Mouse (Mus musculus): ENCODE measurements around the gene Dnajc25. TPM values are rescaled to one million over a fixed set of nuclear protein-coding genes. Genes with fewer than 3 reads are reported as not detected.
A peak's percentile ranks its signal among the peaks of the same experiment; 100 is the strongest.

Dnajc25 gene
- total RNA-seq (2021) = 10 to 100 TPM; 15.9 to 18.2 TPM

DNA sequence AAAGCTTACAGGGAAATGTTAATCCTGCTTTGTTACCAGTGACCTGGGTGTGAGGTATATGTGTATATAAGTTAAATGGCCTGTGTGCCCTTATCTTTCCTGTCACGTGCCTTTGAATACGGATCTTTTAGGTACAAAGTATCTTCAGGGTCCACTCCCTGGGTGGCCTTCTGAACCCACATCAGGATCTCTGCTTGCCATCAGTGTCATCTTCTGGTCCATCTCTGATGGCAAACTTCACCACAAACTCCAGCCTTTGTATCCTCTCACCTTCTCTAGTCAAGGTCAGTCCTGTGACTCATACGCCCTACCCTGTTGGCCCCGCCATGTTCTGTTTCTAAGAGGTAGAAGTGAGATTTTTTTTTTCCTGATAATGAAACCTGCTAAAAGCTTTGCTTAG is at the start of gene Dnajc25:
Gene Dnajc25 (plus strand): TSS at position 301 of the 400 bp plus-strand sequence.
- no peak for DNase-seq
- intact Hi-C loops (cut with DNase I) = loop anchor here (5.0 kb wide), 1 partner anchor 727 kb away; no protein-coding TSS in a partner anchor

DNA sequence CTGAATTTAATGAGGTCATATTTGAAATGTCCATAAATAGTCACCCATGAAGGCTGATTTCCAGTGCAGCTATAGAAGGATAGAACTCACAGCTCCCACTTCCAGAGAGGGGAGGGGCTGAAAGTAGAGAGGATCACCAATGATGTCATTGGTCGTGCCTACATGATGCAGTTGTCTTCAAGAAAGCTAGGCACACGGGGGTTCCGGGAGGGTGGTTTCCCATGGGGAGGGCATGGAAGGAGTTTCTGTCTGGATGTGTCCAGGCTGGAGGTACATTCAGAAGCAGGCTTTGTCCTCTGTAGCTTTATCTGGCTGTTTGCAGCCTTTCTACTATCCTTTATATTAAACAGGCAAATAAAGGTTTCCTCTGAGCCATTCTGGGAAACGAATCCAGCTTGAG is 46.5 kb upstream of the Dnajc25 start:
- intact Hi-C loops (cut with DNase I) = no loop called here

DNA sequence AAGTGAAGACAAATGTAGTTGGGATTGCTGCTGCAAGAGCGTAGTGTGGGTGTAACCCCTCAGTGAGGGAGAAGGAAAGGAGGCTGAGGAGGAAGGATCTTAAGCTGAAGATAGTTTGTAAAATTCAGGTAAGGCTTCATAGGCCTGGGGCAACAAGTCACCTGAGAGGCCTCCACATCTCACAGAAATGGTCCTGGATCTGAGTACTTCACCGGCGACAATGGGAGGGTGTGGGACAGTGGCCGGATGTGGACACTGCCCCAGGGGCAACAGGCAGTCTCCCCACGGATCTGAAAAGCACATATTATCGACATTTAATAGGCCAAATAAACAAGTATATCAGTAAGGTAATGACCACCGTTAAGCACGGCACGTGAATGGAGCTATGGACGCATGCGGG is 42.2 kb upstream of the Dnajc25 start:
- intact Hi-C loops (cut with DNase I) = no loop called here
- no peak for DNase-seq

More for the DNA sequence above, 46.5 kb upstream of the Dnajc25 start:
- DNase-seq = no peak

DNA sequence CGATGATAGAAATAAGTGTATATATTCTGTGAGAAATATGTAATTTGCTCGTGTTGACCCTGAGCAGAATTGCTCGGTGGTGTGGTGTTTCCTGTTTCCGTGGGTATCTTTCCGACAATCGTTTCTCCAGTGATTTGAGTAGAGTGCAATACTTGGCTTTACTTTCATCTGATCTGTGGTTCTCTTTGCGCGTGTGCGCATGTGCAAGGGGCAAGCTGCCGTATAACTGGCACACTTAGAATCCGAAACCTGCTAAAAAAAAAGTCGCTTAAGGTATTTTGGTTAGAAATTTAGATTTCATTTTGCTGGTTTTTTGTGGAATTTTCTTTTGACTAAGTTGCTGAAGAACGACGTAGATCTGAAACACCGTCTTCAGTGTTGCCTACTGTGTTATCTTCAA is 33.1 kb upstream of the Dnajc25 start:
- intact Hi-C loops (cut with DNase I) = no loop called here
- DNase-seq = no peak

DNA sequence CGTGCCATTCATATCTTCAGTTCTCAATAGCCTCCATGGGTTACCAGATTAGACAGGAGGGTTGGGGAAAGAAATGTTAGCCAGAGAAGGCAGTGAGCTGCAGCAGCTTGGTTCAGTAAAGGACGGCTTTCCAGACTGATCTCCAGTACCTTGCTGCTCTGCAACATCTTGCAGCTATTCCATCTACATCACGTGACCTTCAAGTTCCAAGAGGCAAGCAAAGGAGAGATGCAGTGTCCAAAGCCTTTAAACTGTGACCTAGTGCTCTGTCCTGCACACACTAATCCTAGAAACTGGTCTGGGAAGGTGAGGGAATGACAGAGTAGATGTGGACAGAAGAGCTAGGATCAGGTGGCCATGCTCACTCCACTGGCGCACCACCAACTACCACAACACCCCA is 31.6 kb upstream of the Dnajc25 start:
- intact Hi-C loops (cut with DNase I) = no loop called here
- DNase-seq = no peak

DNA sequence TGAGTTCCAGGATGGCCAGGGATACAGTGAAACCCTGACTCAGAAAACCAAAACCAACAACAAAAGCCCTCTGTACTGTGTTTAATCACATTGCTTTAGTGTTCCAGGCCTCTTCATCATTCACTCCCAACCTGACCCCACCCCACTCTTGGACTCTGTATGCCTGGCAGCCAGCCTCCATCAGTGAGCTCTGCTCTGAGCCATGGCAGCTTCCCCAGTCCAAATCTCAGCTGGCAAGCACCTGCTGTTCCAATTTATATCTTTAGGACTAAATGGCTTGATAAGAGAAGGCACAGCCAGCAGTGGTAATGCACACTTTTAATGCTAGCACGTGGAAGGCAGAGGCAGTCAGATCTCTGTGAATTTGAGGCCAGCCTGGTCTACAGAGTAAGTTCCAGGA is 29.7 kb upstream of the Dnajc25 start:
- intact Hi-C loops (cut with DNase I) = no loop called here
- DNase-seq = no peak

DNA sequence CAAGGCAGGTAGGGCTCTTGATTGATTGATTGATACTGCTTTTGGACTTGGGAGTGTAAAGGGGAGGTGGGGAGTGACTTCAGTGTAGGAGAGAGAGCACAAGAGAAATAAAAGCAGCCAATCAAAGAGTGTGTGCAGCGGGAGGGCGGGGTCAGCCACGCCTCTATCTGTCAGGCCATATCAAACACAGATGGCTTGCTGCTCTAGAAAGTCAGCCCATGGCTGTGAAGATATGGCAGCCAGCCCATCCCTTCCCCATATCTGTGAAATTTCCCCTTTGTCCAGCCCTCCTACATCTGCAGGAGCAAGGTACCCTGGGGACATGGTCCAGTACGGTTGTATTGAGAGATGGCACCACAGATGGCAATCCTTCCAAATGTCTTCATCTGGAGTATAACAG is 24.2 kb upstream of the Dnajc25 start:
- DNase-seq = no peak
- intact Hi-C loops (cut with DNase I) = no loop called here

DNA sequence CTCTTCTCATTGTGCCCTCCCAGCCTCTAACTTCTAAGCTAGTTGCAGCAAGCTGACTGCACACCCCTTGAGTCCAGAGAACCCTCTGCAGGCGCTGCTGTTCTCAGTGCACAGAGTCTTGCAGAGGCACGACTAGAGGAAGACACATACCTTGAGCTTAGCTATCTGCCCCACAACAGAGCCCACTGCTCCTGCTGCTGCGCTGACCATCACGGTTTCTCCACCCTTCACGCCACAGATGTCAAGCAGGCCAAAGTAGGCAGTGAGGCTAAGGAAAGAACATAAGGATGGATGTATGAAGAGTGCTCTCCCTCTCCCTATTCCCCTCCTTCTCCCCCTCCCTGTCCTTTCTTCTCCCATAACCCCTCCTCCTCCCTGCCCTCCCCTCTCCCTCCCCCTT is 19.2 kb upstream of the Dnajc25 start:
- DNase-seq = no peak
- intact Hi-C loops (cut with DNase I) = no loop called here

DNA sequence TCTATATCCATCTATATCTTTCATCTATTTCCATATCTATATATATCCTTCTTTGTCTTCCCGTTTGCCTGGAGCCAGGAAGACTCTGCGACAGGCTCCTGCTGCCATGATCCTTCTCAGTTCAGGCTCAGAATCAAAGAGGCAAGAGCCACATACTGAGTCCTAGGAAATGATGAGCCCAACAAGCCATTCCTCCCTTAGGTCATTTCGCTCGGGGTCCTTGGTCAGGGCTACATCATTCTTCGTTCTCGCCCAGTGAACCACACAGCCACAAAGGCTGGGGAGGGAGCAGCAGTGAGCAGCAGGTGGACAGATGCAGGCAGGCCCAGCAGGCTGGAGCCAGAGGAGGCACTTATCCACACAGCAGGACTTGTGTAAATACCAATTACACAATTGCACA is 13.4 kb upstream of the Dnajc25 start:
- DNase-seq = no peak
- intact Hi-C loops (cut with DNase I) = no loop called here

DNA sequence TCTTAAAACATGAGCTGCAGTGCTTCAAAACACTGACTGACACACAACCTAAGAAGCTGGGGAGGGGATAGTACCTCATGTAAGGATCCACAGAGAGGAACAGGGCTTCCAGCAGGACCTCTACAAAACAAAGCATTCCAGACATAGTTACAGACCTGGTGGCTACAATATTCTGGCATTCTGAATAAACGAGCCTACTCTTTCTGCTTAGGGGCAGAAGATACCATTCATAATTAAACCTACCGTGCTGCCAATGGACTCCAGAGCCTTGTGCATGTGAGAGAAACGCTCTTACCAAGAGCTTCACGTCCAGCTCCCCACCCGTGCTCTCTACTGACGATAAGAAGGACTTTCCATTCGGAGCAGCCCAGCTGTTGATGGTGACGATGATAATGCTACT is 12.1 kb upstream of the Dnajc25 start:
- no peak for DNase-seq
- intact Hi-C loops (cut with DNase I) = no loop called here

DNA sequence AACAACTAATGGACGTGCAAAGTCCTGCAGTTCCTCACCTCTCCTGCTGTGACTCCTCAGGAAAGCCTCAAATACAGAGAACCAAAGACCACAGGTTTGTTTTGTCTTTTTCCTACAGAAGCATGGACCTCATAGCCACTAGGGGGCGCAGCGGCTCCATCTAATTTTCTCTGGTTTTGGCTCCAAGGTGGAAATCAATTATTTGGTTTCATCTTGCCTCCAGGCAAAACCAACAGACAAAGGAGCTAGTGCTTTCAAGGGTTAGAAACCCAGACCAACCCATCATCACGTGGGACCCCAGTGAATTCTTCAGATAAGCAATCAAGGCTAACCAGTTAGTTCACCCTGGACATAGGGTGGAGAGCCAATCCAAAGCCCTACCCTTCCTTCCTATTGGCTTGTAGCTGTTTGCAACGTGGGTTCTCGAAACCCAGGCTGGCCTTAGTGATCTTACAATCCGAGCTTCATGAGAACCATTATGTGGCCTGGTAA is 9.7 kb upstream of the Dnajc25 start:
- DNase-seq = peak; percentile 72 to 87
- intact Hi-C loops (cut with DNase I) = loop anchor here (1.0 to 5.0 kb wide), 3 partner anchors 14 to 357 kb away; no protein-coding TSS in a partner anchor

DNA sequence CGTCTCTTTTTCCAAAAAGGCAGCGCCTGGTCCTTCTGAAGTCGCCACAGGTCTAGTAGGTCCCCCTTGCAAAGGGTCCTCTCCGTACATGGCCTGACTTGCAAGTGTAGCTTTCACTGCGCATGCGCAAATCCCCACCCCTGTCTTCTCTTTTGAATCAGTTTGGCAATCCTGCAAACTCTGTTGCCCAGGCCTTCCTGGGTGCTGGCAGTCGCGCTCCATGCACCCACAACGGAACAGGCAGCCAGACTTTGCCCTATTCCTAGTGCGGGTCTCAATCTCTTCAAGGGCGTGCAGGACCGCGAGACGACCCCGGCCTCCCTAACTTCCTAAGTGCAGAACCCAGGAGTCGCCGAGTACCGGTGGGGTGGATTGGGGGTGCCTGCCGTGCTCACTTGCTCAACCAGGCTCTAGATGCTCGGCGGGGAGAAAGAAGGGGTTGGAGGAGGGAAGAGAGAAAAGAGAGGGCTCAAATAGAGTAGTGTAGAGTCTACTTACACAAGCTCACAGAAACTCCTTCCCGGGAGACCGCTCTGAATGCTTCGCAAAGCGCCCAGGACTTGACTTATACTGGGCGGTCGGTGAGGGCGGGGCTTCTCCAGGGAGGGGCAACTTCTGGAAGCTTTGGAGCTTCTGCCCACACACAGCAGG is 8.2 kb upstream of the Dnajc25 start, which contains the start of gene Ptgr1:
Gene Ptgr1 (minus strand): TSS at position 580 of the 651 bp plus-strand sequence.
- intact Hi-C loops (cut with DNase I) = loop anchor here (5.0 kb wide), 1 partner anchor 356 kb away; no protein-coding TSS in a partner anchor
- peak; percentile 81 to 83 for DNase-seq

DNA sequence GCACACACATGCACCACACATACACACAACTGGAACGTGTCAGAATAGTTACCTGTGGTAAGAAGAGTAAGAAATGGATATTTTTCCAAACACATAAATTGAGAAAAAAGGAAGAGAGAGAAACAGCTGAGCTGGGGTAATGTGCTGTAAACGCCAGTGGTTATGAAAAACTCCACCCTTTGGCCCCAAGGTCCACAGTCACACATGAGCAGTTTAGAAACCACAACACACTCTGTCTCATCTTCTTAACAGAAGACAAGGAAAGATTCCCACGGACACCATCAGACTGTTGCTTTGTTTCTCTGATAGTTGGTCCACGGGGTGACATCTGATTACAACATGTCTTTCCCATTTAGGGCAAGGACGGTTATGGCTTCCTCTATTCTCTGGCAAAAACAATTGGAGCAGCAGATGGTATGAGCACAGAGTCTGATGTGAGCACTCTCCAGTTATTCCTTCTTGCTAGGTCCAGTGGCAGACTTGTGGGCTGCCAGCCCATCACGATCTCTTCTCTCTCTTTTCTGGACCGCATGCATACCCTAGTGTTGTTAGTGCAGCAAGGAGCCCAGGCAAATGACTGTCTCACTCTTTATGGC is 5.5 kb upstream of the Dnajc25 start:
- intact Hi-C loops (cut with DNase I) = loop anchor here (5.0 kb wide), 1 partner anchor 353 kb away; no protein-coding TSS in a partner anchor
- no peak for DNase-seq

DNA sequence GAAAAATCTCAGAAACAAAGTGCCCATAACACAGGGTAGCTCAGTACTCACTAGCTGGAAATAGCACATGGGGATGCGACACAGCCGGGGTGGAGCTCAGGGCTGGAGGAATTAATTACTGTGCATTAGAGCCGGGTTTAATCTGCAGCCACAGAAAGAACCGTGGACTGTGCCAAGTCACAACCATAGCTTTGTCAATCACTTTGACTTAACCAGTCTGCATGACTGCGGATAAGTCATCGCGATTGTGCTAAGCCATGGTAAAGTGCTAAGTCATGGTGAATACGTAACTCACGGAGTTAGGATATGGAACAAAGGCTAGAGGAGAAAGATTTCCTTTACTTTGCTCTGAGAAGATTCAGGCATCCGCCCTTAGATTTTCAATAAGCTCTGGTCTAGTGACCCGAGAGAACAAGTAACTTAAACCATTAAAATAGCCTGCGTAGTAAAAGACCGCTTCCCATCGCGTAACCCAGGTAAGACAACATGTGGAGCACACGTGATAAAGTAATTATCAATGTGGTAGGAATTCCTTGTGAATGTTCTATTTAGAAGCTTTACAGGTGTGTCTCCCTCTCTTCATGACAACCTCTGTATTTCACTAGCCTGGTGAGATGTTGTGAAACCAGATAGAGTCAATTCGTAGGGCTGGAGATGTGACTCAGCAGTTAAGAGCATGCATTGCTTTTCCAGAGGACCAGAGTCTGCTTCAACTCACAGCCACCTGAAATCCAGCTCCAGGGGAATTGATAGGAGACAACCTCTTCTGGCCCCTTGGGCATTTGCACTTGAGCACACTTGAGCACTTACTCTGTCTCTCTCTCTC is 4.0 kb upstream of the Dnajc25 start:
- intact Hi-C loops (cut with DNase I) = no loop called here
- DNase-seq = no peak

DNA sequence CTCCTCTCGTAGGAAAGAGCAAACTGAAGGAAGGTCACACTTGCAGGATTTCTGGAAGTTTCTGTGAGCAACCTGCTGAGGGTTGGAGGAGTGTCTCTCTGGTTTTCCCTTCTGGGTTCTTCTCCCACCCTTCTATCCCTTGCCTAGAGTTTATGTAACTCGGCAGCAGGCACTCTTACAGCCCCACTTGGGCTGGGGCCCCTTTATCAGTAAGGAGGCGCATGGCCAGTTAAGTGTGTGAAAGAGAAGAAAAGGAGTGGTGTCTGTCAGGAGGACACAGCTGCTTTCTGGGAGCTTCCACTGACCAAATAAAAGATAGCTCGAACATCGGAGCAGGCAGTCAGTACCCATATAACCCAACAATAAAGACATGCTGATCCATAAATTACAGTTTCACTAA is 2.7 kb upstream of the Dnajc25 start:
- intact Hi-C loops (cut with DNase I) = no loop called here
- no peak for DNase-seq

DNA sequence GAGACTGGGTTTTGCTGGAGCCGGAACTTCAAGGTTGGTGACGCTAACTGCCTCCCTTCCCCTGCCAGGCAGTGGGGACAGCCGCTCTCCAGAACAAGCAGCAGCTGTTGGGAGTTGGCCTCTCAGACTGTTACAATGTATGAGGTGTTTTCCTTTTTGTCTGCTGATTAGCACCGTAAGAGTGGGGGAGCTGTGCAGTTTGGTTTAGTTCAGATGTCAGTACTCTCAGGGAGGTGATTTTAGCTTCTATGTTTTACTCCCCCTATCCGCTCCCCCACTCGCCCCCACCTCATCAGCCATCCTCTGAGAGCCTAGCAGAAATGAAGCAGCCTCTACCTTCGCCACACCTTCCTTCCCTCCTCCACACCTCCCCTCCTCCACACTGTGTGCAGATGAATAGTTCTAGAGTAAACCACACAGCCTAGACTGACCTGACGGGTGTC is 410 bp downstream of the Dnajc25 start:
- intact Hi-C loops (cut with DNase I) = loop anchor here (5.0 kb wide), 1 partner anchor 728 kb away; no protein-coding TSS in a partner anchor
- no peak for DNase-seq

DNA sequence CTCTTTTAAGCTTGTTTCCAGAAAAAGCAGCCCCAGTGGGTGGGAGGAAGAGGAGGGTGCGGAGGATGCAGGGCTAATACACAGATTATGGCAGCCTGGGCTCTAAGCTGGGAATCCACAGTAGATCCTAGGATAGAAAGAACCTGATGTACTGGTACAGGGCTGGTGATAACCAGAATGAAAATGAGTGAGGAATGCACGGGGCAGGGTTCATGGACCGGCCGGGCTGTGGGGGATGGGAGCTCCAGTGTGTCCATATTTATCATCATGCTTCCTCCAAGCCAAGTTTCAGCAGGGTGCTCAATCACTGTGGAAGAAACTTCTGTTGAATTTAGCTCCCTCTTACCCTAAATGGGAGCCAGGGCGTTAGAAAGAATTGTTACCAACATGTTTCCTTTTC is 2.2 kb downstream of the Dnajc25 start:
- peak in 1 of 2 experiments; percentile 18 for DNase-seq
- intact Hi-C loops (cut with DNase I) = loop anchor here (5.0 kb wide), 1 partner anchor 730 kb away; no protein-coding TSS in a partner anchor

DNA sequence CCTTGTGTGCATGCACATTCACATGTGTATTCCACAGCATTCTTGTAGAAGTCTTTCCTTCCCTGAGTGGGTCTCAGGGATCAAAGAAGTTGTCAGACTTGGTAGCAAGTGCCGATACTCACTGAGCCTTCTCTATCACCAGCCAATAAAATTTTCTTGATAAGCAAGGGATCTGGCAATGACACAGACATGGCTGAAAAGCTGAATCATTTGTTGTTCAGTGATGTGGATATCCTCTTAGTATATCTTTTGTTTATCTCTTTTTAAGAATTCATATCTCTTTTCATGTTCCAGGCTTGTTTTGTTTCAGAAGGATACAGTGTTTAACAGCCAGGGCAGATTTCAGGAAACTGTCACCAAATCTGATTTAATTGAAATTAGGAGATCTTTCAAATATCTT is 3.8 kb downstream of the Dnajc25 start:
- intact Hi-C loops (cut with DNase I) = loop anchor here (1.0 to 5.0 kb wide), 2 partner anchors 13 to 731 kb away; no protein-coding TSS in a partner anchor
- no peak for DNase-seq

DNA sequence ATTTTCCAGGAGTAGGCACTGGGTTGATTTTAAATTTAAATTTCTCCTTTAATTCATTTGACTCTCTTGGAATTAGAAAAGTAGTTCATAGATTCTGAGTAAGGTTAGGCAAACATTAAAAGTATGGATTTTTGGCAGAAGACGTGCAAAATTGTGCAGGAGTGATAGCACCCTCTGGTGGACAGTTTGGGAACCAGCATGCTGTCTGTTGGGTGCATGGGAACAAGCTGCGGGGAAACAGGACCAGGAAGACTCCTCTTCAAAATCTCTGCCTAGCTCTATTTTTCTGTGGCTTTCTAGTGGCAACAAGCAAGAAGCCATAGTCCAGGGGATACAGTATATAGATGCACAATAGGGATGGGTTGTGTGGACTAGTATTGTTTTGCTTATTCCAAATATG is 4.8 kb downstream of the Dnajc25 start:
- peak; percentile 79 to 86 for DNase-seq
- intact Hi-C loops (cut with DNase I) = loop anchor here (1.0 to 5.0 kb wide), 2 partner anchors 14 to 732 kb away; no protein-coding TSS in a partner anchor

DNA sequence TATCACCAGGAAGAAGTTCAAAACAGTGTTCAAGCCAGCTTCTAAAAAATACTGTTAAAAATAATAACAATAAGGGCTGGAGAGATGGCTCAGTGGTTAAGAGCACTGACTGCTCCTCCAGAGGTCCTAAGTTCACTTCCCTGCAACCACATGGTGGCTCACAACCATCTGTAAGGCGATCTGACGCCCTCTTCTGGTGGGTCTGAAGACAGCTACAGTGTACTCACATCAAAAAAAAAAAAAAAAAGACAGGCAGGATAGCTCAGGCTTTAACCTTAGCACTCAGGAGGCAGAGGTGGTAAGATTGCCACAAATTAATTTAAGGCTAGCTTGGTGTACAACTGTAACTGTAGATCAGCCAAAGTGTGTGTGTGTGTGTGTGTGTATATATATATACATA is 5.8 kb downstream of the Dnajc25 start:
- peak; percentile 16 to 44 for DNase-seq
- intact Hi-C loops (cut with DNase I) = no loop called here
